Mouse (Mus musculus): ENCODE measurements around the gene Kat2a. TPM values are rescaled to one million over a fixed set of nuclear protein-coding genes. Genes with fewer than 3 reads are reported as not detected.

Kat2a gene
- polyA plus RNA-seq, 1 experiment from 2014 or later: 12.0 TPM

Other genes starting within 250 kb of the Kat2a start
- 1.7 and 1.9 TPM in 2 replicates for gene Klhl11, start 239.7 kb downstream of the Kat2a start, polyA plus RNA-seq (2015; fragmentation: Nextera tagmentation; extraction: Ambion mirVana)
- 114 and 120 TPM in 2 replicates for gene Acly, start 184.5 kb downstream of the Kat2a start, polyA plus RNA-seq (2015; fragmentation: Nextera tagmentation; extraction: Ambion mirVana)
- gene Ttc25, start 166.9 kb downstream of the Kat2a start, polyA plus RNA-seq (2015; fragmentation: Nextera tagmentation; extraction: Ambion mirVana): 0.06 and 0.11 TPM in 2 replicates
- gene Cnp, start 137.6 kb downstream of the Kat2a start, polyA plus RNA-seq (2015; fragmentation: Nextera tagmentation; extraction: Ambion mirVana): 13.8 TPM in 2 replicates
- gene Nkiras2, start 93.2 kb downstream of the Kat2a start, polyA plus RNA-seq (2015; fragmentation: Nextera tagmentation; extraction: Ambion mirVana): 18.1 and 19.7 TPM in 2 replicates
- 56.8 and 60.9 TPM in 2 replicates for gene Dnajc7, start 92.3 kb downstream of the Kat2a start, polyA plus RNA-seq (2015; fragmentation: Nextera tagmentation; extraction: Ambion mirVana)
- 0.05 TPM in 1 of 2 replicates, not detected in the other for gene Zfp385c, start 20.0 kb downstream of the Kat2a start, polyA plus RNA-seq (2015; fragmentation: Nextera tagmentation; extraction: Ambion mirVana)
- gene Dhx58, start 8.2 kb downstream of the Kat2a start, polyA plus RNA-seq (2015; fragmentation: Nextera tagmentation; extraction: Ambion mirVana): 1.9 and 2.2 TPM in 2 replicates
- gene Hspb9, start 1.4 kb upstream of the Kat2a start, polyA plus RNA-seq (2015; fragmentation: Nextera tagmentation; extraction: Ambion mirVana): 0.24 TPM in 1 of 2 replicates, not detected in the other
- 21.9 and 22.6 TPM in 2 replicates for gene Rab5c, start 25.8 kb upstream of the Kat2a start, polyA plus RNA-seq (2015; fragmentation: Nextera tagmentation; extraction: Ambion mirVana)
- gene Kcnh4, start 47.5 kb upstream of the Kat2a start, polyA plus RNA-seq (2015; fragmentation: Nextera tagmentation; extraction: Ambion mirVana): not detected in 2 replicates
- gene Hcrt, start 50.5 kb upstream of the Kat2a start, polyA plus RNA-seq (2015; fragmentation: Nextera tagmentation; extraction: Ambion mirVana): not detected in 2 replicates
- 1.6 and 2.1 TPM in 2 replicates for gene Ghdc, start 58.5 kb upstream of the Kat2a start, polyA plus RNA-seq (2015; fragmentation: Nextera tagmentation; extraction: Ambion mirVana)
- 21.8 and 22.6 TPM in 2 replicates for gene Stat5b, start 138.3 kb upstream of the Kat2a start, polyA plus RNA-seq (2015; fragmentation: Nextera tagmentation; extraction: Ambion mirVana)
- 8.1 and 8.3 TPM in 2 replicates for gene Stat5a, start 146.9 kb upstream of the Kat2a start, polyA plus RNA-seq (2015; fragmentation: Nextera tagmentation; extraction: Ambion mirVana)
- gene Stat3, start 227.1 kb upstream of the Kat2a start, polyA plus RNA-seq (2015; fragmentation: Nextera tagmentation; extraction: Ambion mirVana): 32.8 and 39.2 TPM in 2 replicates